Mouse (Mus musculus): ENCODE measurements around the gene Myo18a. TPM values are rescaled to one million over a fixed set of nuclear protein-coding genes. Genes with fewer than 3 reads are reported as not detected.
"Not testable (repeated sequence)": the region's sequence is repeated elsewhere in the genome, so short reads cannot be mapped to it uniquely, and the experiment has no call there.

Myo18a gene
- polyA plus RNA-seq, 1 experiment = 13.6 TPM

GRCm38 (mm10) chr11:77737289-77737688, 25.8 kb upstream of the Myo18a start:
- H3K27ac ChIP-seq (ENCODE audit: control insufficient read depth, insufficient read depth, low read depth, low read length) = no peak overlapping the region

GRCm38 (mm10) chr11:77738555-77738954, 24.5 kb upstream of the Myo18a start:
- no peak overlapping the region for H3K27ac ChIP-seq (ENCODE audit: control insufficient read depth, insufficient read depth, low read depth, low read length)
- no peaks in the 10 kb centered on the region for H3K36me3 ChIP-seq (ENCODE audit: control insufficient read depth, insufficient read depth, low read length)
- H3K4me3 ChIP-seq (ENCODE audit: control insufficient read depth, low read depth, low read length) = no peak overlapping the region
- TF ChIP-seq CTCF (IDR thresholded peaks at IDR 0.05; ENCODE audit: control insufficient read depth, insufficient read depth, insufficient replicate concordance, low read depth, low read length) (no peak), POLR2A (IDR thresholded peaks at IDR 0.05; ENCODE audit: control insufficient read depth, low read depth, low read length) (no peak)
- no peaks in the 10 kb centered on the region for H3K4me1 ChIP-seq (ENCODE audit: control insufficient read depth, insufficient read depth, low read length)
- H3K27me3 ChIP-seq (ENCODE audit: control insufficient read depth, insufficient read depth, low read length) = no peaks in the 10 kb centered on the region

More at GRCm38 (mm10) chr11:77737289-77737688, 25.8 kb upstream of the Myo18a start:
- TF ChIP-seq CTCF (IDR thresholded peaks at IDR 0.05; ENCODE audit: control insufficient read depth, insufficient read depth, insufficient replicate concordance, low read depth, low read length) (peak; percentile 95), POLR2A (IDR thresholded peaks at IDR 0.05; ENCODE audit: control insufficient read depth, low read depth, low read length) (no peak)
- Histone ChIP-seq H3K4me3 (ENCODE audit: control insufficient read depth, low read depth, low read length) (no peak overlapping the region), H3K36me3 (ENCODE audit: control insufficient read depth, insufficient read depth, low read length) (no peaks in the 10 kb centered on the region), H3K27me3 (ENCODE audit: control insufficient read depth, insufficient read depth, low read length) (no peaks in the 10 kb centered on the region), H3K4me1 (ENCODE audit: control insufficient read depth, insufficient read depth, low read length) (no peaks in the 10 kb centered on the region)

- no peaks in the 10 kb centered on the region for H3K36me3 ChIP-seq (ENCODE audit: control insufficient read depth, insufficient read depth, low read length)
- H3K4me1 ChIP-seq (ENCODE audit: control insufficient read depth, insufficient read depth, low read length) = no peaks in the 10 kb centered on the region
- peak; percentile 15; the same call in 1 of the 2 replicates for TF ChIP-seq CTCF (IDR thresholded peaks at IDR 0.05; ENCODE audit: control insufficient read depth, insufficient read depth, insufficient replicate concordance, low read depth, low read length)
- no peak for TF ChIP-seq POLR2A (IDR thresholded peaks at IDR 0.05; ENCODE audit: control insufficient read depth, low read depth, low read length)
- no peak overlapping the region for H3K4me3 ChIP-seq (ENCODE audit: control insufficient read depth, low read depth, low read length)
- H3K27ac ChIP-seq (ENCODE audit: control insufficient read depth, insufficient read depth, low read depth, low read length) = no peak overlapping the region
- no peaks in the 10 kb centered on the region for H3K27me3 ChIP-seq (ENCODE audit: control insufficient read depth, insufficient read depth, low read length)
These were observed 19.1 kb upstream of the Myo18a start for GRCm38 (mm10) chr11:77743966-77744365.

GRCm38 (mm10) chr11:77746652-77747051, 16.4 kb upstream of the Myo18a start:
- Histone ChIP-seq H3K36me3 (ENCODE audit: control insufficient read depth, insufficient read depth, low read length) (no peaks in the 10 kb centered on the region), H3K27ac (ENCODE audit: control insufficient read depth, insufficient read depth, low read depth, low read length) (no peak overlapping the region), H3K27me3 (ENCODE audit: control insufficient read depth, insufficient read depth, low read length) (no peaks in the 10 kb centered on the region), H3K4me1 (ENCODE audit: control insufficient read depth, insufficient read depth, low read length) (no peaks in the 10 kb centered on the region), H3K4me3 (ENCODE audit: control insufficient read depth, low read depth, low read length) (no peak overlapping the region)
- TF ChIP-seq POLR2A (IDR thresholded peaks at IDR 0.05; ENCODE audit: control insufficient read depth, low read depth, low read length) = no peak
- TF ChIP-seq CTCF (IDR thresholded peaks at IDR 0.05; ENCODE audit: control insufficient read depth, insufficient read depth, insufficient replicate concordance, low read depth, low read length) = no peak

- H3K27me3 ChIP-seq (ENCODE audit: control insufficient read depth, insufficient read depth, low read length); H3K4me1 ChIP-seq (ENCODE audit: control insufficient read depth, insufficient read depth, low read length); H3K36me3 ChIP-seq (ENCODE audit: control insufficient read depth, insufficient read depth, low read length); H3K27ac ChIP-seq (ENCODE audit: control insufficient read depth, insufficient read depth, low read depth, low read length); H3K4me3 ChIP-seq (ENCODE audit: control insufficient read depth, low read depth, low read length): not testable (repeated sequence)
These were observed 15.9 kb upstream of the Myo18a start for GRCm38 (mm10) chr11:77747103-77747502.

GRCm38 (mm10) chr11:77748996-77749395, 14.1 kb upstream of the Myo18a start:
- H3K27ac ChIP-seq (ENCODE audit: control insufficient read depth, insufficient read depth, low read depth, low read length) = no peak overlapping the region
- H3K36me3 ChIP-seq (ENCODE audit: control insufficient read depth, insufficient read depth, low read length) = no peaks in the 10 kb centered on the region
- TF ChIP-seq POLR2A (IDR thresholded peaks at IDR 0.05; ENCODE audit: control insufficient read depth, low read depth, low read length) (no peak), CTCF (IDR thresholded peaks at IDR 0.05; ENCODE audit: control insufficient read depth, insufficient read depth, insufficient replicate concordance, low read depth, low read length) (no peak)
- H3K27me3 ChIP-seq (ENCODE audit: control insufficient read depth, insufficient read depth, low read length) = no peaks in the 10 kb centered on the region
- H3K4me3 ChIP-seq (ENCODE audit: control insufficient read depth, low read depth, low read length) = no peak overlapping the region
- H3K4me1 ChIP-seq (ENCODE audit: control insufficient read depth, insufficient read depth, low read length) = no peaks in the 10 kb centered on the region

GRCm38 (mm10) chr11:77752525-77752924, 10.5 kb upstream of the Myo18a start:
- Histone ChIP-seq H3K4me1 (ENCODE audit: control insufficient read depth, insufficient read depth, low read length) (no peaks in the 10 kb centered on the region), H3K4me3 (ENCODE audit: control insufficient read depth, low read depth, low read length) (no peak overlapping the region), H3K27me3 (ENCODE audit: control insufficient read depth, insufficient read depth, low read length) (no peaks in the 10 kb centered on the region), H3K36me3 (ENCODE audit: control insufficient read depth, insufficient read depth, low read length) (no peaks in the 10 kb centered on the region), H3K27ac (ENCODE audit: control insufficient read depth, insufficient read depth, low read depth, low read length) (no peak overlapping the region)
- TF ChIP-seq CTCF (IDR thresholded peaks at IDR 0.05; ENCODE audit: control insufficient read depth, insufficient read depth, insufficient replicate concordance, low read depth, low read length) (no peak), POLR2A (IDR thresholded peaks at IDR 0.05; ENCODE audit: control insufficient read depth, low read depth, low read length) (no peak)

GRCm38 (mm10) chr11:77753469-77753868, 9.6 kb upstream of the Myo18a start:
- H3K4me1 ChIP-seq (ENCODE audit: control insufficient read depth, insufficient read depth, low read length) = no peaks in the 10 kb centered on the region
- no peaks in the 10 kb centered on the region for H3K27me3 ChIP-seq (ENCODE audit: control insufficient read depth, insufficient read depth, low read length)
- no peak overlapping the region for H3K4me3 ChIP-seq (ENCODE audit: control insufficient read depth, low read depth, low read length)
- no peak overlapping the region for H3K27ac ChIP-seq (ENCODE audit: control insufficient read depth, insufficient read depth, low read depth, low read length)
- no peak for TF ChIP-seq POLR2A (IDR thresholded peaks at IDR 0.05; ENCODE audit: control insufficient read depth, low read depth, low read length)
- H3K36me3 ChIP-seq (ENCODE audit: control insufficient read depth, insufficient read depth, low read length) = no peaks in the 10 kb centered on the region

Measured in testis, adult 2 months (tissue).